Mouse (Mus musculus): ENCODE results near the gene Msantd2. TPM values are rescaled to one million over a fixed set of nuclear protein-coding genes. Genes with fewer than 3 reads are reported as not detected.

Gene Msantd2
- polyA plus RNA-seq, 1 experiment from 2014 or later, result 21.7 TPM

GRCm38 (mm10) chr9:37530031-37530887 is 41.1 kb downstream of the Msantd2 start:
- peak overlapping the region; percentile 73 for H3K9ac ChIP-seq
- H3K4me2 ChIP-seq, result peak overlapping the region; percentile 86
- under 1% methylated on average over 32 of the region's 32 CpGs for WGBS
- no peaks in the 10 kb centered on the region for H3K9me3 ChIP-seq (replicated peaks)
- peaks cover 38% of the 10 kb centered on the region for H3K4me1 ChIP-seq (replicated peaks)
- peak overlapping the region; percentile 78 for H3K27ac ChIP-seq (ENCODE audit: poor library complexity, severe bottlenecking)
- H3K36me3 ChIP-seq, result 0 out of 2 replicates have a peak, but pooled peaks cover 4% of the 10 kb centered on the region
- H3K27me3 ChIP-seq (replicated peaks), result peaks cover 17% of the 10 kb centered on the region
- peak overlapping the region; percentile 49 for H3K4me3 ChIP-seq
- ATAC-seq (ENCODE audit: insufficient number of reproducible peaks, low FRiP score), result peak; percentile 75

DNA sequence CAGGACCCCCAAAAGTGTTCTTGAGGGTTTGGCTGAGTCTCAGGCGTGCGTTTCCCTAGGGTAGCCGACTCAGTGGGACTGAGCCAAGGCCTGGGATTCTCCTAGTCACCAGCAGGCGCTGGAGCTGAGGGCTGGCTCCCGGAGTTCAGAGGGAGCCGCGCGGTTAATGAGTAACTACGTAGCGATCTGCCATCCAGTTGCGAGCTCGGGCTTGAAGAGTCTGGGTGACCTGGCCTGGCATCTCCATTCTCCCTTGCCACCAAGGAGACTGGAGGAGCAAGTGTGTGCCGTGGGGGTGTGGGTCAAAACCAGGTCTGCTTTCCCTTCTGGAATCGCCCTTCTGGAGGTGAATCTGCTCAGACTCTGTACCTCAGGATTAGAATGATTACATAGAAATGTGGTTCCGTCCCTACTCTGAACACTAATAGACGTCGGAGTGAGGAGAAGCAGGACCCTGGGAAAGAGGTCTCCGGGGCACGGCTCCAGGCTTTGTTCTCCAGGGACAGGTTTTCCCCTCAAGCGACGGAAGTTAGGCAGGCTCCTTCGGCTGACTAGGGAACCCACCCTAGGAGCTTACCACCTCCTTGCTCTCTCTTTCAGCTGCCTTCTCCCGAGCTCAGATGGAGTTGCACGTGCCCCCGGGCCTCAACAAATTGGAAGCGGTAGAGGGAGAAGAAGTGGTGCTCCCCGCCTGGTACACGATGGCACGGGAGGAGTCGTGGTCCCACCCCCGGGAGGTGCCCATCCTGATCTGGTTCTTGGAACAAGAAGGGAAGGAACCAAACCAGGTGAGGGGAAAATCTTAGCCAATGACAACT is 42.0 kb downstream of the Msantd2 start:
- Histone ChIP-seq H3K9me3 (replicated peaks) (no peaks in the 10 kb centered on the region), H3K4me2 (peak overlapping the region; percentile 86), H3K27ac (ENCODE audit: poor library complexity, severe bottlenecking) (peak overlapping the region; percentile 78), H3K27me3 (replicated peaks) (peaks cover 17% of the 10 kb centered on the region), H3K36me3 (peaks cover 6% of the 10 kb centered on the region; the same call in 1 of the 2 replicates), H3K4me3 (peak overlapping the region; percentile 49), H3K4me1 (replicated peaks) (peaks cover 37% of the 10 kb centered on the region), H3K9ac (peak overlapping the region; percentile 73)
- WGBS, result 3% methylated on average over 31 of the region's 31 CpGs
- ATAC-seq (ENCODE audit: insufficient number of reproducible peaks, low FRiP score), result peak; percentile 46

- Histone ChIP-seq H3K9ac (no peak overlapping the region), H3K4me3 (no peak overlapping the region), H3K27ac (ENCODE audit: poor library complexity, severe bottlenecking) (no peak overlapping the region), H3K4me1 (replicated peaks) (peaks cover 24% of the 10 kb centered on the region), H3K27me3 (replicated peaks) (peaks cover 12% of the 10 kb centered on the region; the same call in 1 of the 2 replicates), H3K4me2 (no peak overlapping the region), H3K36me3 (peaks cover 6% of the 10 kb centered on the region; the same call in 1 of the 2 replicates), H3K9me3 (replicated peaks) (no peaks in the 10 kb centered on the region)
- ATAC-seq (ENCODE audit: insufficient number of reproducible peaks, low FRiP score), result no peak
- WGBS, result 60% methylated on average over 4 of the region's 4 CpGs
Measured at GRCm38 (mm10) chr9:37536851-37537250, 47.7 kb downstream of the Msantd2 start.

DNA sequence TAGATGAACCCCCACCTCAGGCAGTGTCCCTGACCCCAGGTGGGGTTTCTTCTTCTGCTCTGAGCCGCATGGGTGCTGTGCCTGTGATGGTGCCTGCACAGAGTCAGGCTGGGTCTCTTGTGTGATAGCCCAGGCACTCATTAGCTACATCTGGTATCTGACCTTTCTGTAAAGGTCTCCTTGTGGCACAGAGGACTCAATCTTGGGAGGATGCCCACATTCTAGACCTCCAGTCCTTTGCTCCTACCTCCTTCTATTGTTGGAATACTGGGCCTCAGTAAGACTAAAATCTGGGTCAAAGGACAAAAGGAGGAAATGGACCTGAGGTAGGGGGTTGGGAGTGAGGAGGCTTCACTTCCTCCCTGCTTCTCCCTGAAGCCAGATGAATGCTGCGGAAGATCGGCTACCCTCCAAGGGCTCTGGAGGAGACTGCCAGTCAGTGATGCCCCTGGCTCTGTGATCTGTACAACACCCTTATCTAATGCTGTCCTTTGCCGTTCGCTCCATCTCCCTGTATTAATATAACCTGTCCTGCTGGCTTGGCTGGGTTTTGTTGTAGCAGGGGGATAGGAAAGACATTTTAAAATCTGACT is 48.6 kb downstream of the Msantd2 start:
- no peaks in the 10 kb centered on the region for H3K9me3 ChIP-seq (replicated peaks)
- peaks cover 23% of the 10 kb centered on the region for H3K4me1 ChIP-seq (replicated peaks)
- peak; percentile 13; the same call in 1 of the 2 replicates for ATAC-seq (ENCODE audit: insufficient number of reproducible peaks, low FRiP score)
- peaks cover 12% of the 10 kb centered on the region; the same call in 1 of the 2 replicates for H3K27me3 ChIP-seq (replicated peaks)
- H3K36me3 ChIP-seq, result peaks cover 6% of the 10 kb centered on the region; the same call in 1 of the 2 replicates
- WGBS, result 56% methylated on average over 5 of the region's 5 CpGs
- no peak overlapping the region for H3K27ac ChIP-seq (ENCODE audit: poor library complexity, severe bottlenecking)
- no peak overlapping the region for H3K9ac ChIP-seq
- no peak overlapping the region for H3K4me2 ChIP-seq
- no peak overlapping the region for H3K4me3 ChIP-seq

- peaks cover 6% of the 10 kb centered on the region; the same call in 1 of the 2 replicates for H3K36me3 ChIP-seq
- no peak for ATAC-seq (ENCODE audit: insufficient number of reproducible peaks, low FRiP score)
- no peaks in the 10 kb centered on the region for H3K9me3 ChIP-seq (replicated peaks)
- H3K27me3 ChIP-seq (replicated peaks), result peaks cover 12% of the 10 kb centered on the region; the same call in 1 of the 2 replicates
- no peak within 1 kb of the TSS for H3K27ac ChIP-seq (ENCODE audit: poor library complexity, severe bottlenecking)
- 51% methylated on average over 23 of the region's 23 CpGs for WGBS
- no peak within 1 kb of the TSS for H3K4me3 ChIP-seq
- no peak within 1 kb of the TSS for H3K4me2 ChIP-seq
- H3K9ac ChIP-seq, result no peak within 1 kb of the TSS
- peaks cover 28% of the 10 kb centered on the region for H3K4me1 ChIP-seq (replicated peaks)
Measured at GRCm38 (mm10) chr9:37539170-37540025, 50.3 kb downstream of the Msantd2 start, which contains the start of gene Vsig2. Vsig2 (plus strand) TSS chr9:37539255.

DNA sequence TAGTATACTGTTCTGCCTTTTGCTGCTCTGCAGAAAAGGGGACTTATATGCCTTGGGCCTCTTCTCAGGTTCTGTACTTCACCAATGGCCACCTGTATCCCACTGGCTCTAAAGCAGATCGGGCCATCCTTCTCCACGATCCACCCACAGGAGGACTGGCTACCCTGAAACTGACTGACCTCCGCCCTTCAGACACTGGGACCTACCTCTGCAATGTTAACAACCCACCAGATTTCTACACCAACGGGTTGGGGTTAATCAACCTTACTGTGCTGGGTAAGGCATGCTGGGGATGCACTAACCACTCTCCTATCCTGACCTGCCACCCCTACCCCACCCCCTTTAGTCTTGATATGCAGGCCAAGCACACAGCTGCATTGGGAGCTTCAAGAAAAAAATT is 51.1 kb downstream of the Msantd2 start:
- Histone ChIP-seq H3K9ac (no peak overlapping the region), H3K4me3 (no peak overlapping the region), H3K36me3 (peaks cover 6% of the 10 kb centered on the region; the same call in 1 of the 2 replicates), H3K27me3 (replicated peaks) (peaks cover 14% of the 10 kb centered on the region), H3K4me1 (replicated peaks) (peaks cover 33% of the 10 kb centered on the region), H3K27ac (ENCODE audit: poor library complexity, severe bottlenecking) (no peak overlapping the region), H3K9me3 (replicated peaks) (no peaks in the 10 kb centered on the region), H3K4me2 (no peak overlapping the region)
- no peak for ATAC-seq (ENCODE audit: insufficient number of reproducible peaks, low FRiP score)
- 86% methylated on average over 4 of the region's 4 CpGs for WGBS

DNA sequence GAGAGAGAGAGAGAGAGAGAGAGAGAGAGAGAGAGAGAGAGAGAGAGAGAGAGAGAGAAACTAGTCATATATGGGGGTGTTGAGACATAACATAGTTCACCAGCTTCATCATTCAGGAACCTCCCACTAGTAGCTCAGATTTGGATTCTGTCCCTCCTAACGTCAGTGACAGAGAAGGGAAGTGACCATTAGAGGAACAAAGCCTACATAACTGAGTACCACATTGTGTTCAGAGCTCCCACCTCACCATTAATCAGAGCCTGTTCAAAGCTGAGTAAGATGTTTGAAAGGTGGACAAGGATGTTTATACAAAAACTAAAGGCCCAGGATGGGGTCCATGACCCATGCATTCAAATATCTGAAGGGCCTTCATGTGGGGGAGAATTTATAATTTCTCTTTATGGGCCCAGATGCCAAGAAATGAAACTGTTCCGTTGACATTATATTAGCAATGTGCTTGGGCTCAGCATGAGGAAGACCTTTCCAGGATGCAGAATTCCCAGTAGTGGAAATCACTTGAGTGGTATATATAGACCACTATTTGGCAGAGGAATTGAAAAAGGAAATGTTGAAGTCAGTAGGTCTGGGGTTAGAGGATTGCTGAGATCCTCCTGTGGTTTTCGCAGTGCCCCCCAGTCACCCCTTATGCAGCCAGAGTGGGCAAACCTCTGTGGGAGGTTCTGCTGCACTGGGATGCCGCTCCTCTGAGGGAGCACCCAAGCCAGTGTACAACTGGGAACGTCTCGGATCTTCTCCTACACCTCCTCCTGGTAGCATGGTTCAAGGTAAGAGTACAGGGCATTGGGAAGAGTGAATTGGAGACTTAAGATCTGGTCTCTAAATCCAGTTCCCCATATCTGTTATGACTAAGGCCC is 51.8 kb downstream of the Msantd2 start:
- 79% methylated on average over 6 of the region's 6 CpGs for WGBS
- H3K27ac ChIP-seq (ENCODE audit: poor library complexity, severe bottlenecking), result no peak overlapping the region
- no peak for ATAC-seq (ENCODE audit: insufficient number of reproducible peaks, low FRiP score)

GRCm38 (mm10) chr9:37541851-37542642 is 52.9 kb downstream of the Msantd2 start:
- Histone ChIP-seq H3K36me3 (0 out of 2 replicates have a peak, but pooled peaks cover 2% of the 10 kb centered on the region), H3K4me1 (replicated peaks) (peaks cover 30% of the 10 kb centered on the region), H3K9me3 (replicated peaks) (no peaks in the 10 kb centered on the region), H3K4me2 (no peak overlapping the region), H3K27ac (ENCODE audit: poor library complexity, severe bottlenecking) (no peak overlapping the region), H3K27me3 (replicated peaks) (peaks cover 27% of the 10 kb centered on the region), H3K4me3 (no peak overlapping the region), H3K9ac (no peak overlapping the region)
- WGBS, result 54% methylated on average over 7 of the region's 7 CpGs
- ATAC-seq (ENCODE audit: insufficient number of reproducible peaks, low FRiP score), result no peak

More for the DNA sequence above, 51.8 kb downstream of the Msantd2 start:
- Histone ChIP-seq H3K27me3 (replicated peaks) (peaks cover 21% of the 10 kb centered on the region), H3K4me2 (no peak overlapping the region), H3K9me3 (replicated peaks) (no peaks in the 10 kb centered on the region), H3K4me1 (replicated peaks) (peaks cover 40% of the 10 kb centered on the region), H3K4me3 (no peak overlapping the region), H3K36me3 (peaks cover 4% of the 10 kb centered on the region; the same call in 1 of the 2 replicates), H3K9ac (no peak overlapping the region)

GRCm38 (mm10) chr9:37543869-37544440 is 54.8 kb downstream of the Msantd2 start:
- Histone ChIP-seq H3K36me3 (0 out of 2 replicates have a peak, but pooled peaks cover under 1% of the 10 kb centered on the region), H3K4me2 (peak overlapping the region; percentile 76), H3K27me3 (replicated peaks) (peaks cover 29% of the 10 kb centered on the region), H3K9me3 (replicated peaks) (no peaks in the 10 kb centered on the region), H3K9ac (no peak overlapping the region), H3K4me3 (peak overlapping the region; percentile 46), H3K4me1 (replicated peaks) (peaks cover 24% of the 10 kb centered on the region), H3K27ac (ENCODE audit: poor library complexity, severe bottlenecking) (no peak overlapping the region)
- ATAC-seq (ENCODE audit: insufficient number of reproducible peaks, low FRiP score), result no peak
- 28% methylated on average over 12 of the region's 12 CpGs for WGBS

Data from heart, embryonic 12.5 days (tissue).